Mouse (Mus musculus) intestine, embryonic 14.5 days (tissue): ENCODE data around the gene Zfp579. TPM values are rescaled to one million over a fixed set of nuclear protein-coding genes. Genes with fewer than 3 reads are reported as not detected.

Experiments
- ATAC-seq: fragments of 200-750 bp; cut with Nextera tagmentation; replicated peaks from 2 replicates; pipeline ENCODE4 v1.8.0; 2017; ENCODE audit warnings: low read depth, moderate number of reproducible peaks, moderate TSS enrichment, moderate library complexity; ENCODE audit not compliant: low FRiP score, low TSS enrichment
- DNase-seq: peaks from one replicate; pipeline ENCODE4 v3.0.0-alpha.2; 2018; ENCODE audit warnings: low spot score
- H3K27ac ChIP-seq: fragments of 300-500 bp; sonication (generic); 2 replicates; pipeline ENCODE4 v1.5.1; 2014; ENCODE audit warnings: low read depth, mild to moderate bottlenecking, control low read depth
- H3K27me3 ChIP-seq: fragments of 300-500 bp; sonication (generic); replicated peaks from 2 replicates; pipeline ENCODE4 v1.6.1; 2014; ENCODE audit warnings: low read length, control low read depth; ENCODE audit not compliant: control insufficient read depth, insufficient read depth
- H3K36me3 ChIP-seq: fragments of 300-500 bp; sonication (generic); 2 replicates; pipeline ENCODE4 v1.6.1; 2014; ENCODE audit warnings: low read length, control low read depth; ENCODE audit not compliant: control insufficient read depth, insufficient read depth
- H3K4me1 ChIP-seq: fragments of 300-500 bp; sonication (generic); replicated peaks from 2 replicates; pipeline ENCODE4 v1.6.1; 2014; ENCODE audit warnings: low read length, control low read depth, mixed read lengths; ENCODE audit not compliant: control insufficient read depth, insufficient read depth
- H3K4me2 ChIP-seq: fragments of 300-500 bp; sonication (generic); 2 replicates; pipeline ENCODE4 v1.6.1; 2014; ENCODE audit warnings: low read length
- H3K4me3 ChIP-seq: fragments of 300-500 bp; sonication (generic); 2 replicates; pipeline ENCODE4 v1.5.1; 2014; ENCODE audit warnings: low read depth, low read length, control low read depth, mixed read lengths
- H3K9ac ChIP-seq: fragments of 300-500 bp; sonication (generic); 2 replicates; pipeline ENCODE4 v1.6.1; 2014; ENCODE audit warnings: mild to moderate bottlenecking, low read length
- H3K9me3 ChIP-seq: fragments of 300-500 bp; sonication (generic); 2 replicates; pipeline ENCODE4 v1.6.1; 2016; ENCODE audit warnings: low read length, control low read depth; ENCODE audit not compliant: control insufficient read depth
- WGBS: fragments of 180-500 bp; shearing (Covaris S2); extraction: QIAGEN DNeasy Blood & Tissue Kit; methylation state at CpG from one replicate; pipeline ENCODE4 v1.1.7; 2014; 5-methylcytosine and 5-hydroxymethylcytosine counted together
- polyA plus RNA-seq: library from polyadenylated mRNA; unstranded; fragments of >200 nt; fragmentation: Nextera tagmentation; extraction: Ambion mirVana; gene quantifications from 2 replicates; pipeline ENCODE4 v1.2.1, GENCODE M21; 2014

The Zfp579 gene
- polyA plus RNA-seq, 1 experiment from 2014 or later = 35.4 TPM

GRCm38 (mm10) chr7:4993347-4993998, 2.5 kb downstream of the Zfp579 start:
- no peak for ATAC-seq
- Histone ChIP-seq H3K27ac (no peak overlapping the region), H3K9ac (no peak overlapping the region), H3K4me1 (peaks cover 11% of the 10 kb centered on the region), H3K4me2 (no peak overlapping the region), H3K9me3 (peaks cover 11% of the 10 kb centered on the region; the same call in 1 of the 2 replicates), H3K27me3 (no peaks in the 10 kb centered on the region; the same call in 1 of the 2 replicates), H3K36me3 (peaks cover 20% of the 10 kb centered on the region), H3K4me3 (no peak overlapping the region)
- WGBS = 51% methylated on average over 55 of the region's 55 CpGs
- no peak for DNase-seq

DNA sequence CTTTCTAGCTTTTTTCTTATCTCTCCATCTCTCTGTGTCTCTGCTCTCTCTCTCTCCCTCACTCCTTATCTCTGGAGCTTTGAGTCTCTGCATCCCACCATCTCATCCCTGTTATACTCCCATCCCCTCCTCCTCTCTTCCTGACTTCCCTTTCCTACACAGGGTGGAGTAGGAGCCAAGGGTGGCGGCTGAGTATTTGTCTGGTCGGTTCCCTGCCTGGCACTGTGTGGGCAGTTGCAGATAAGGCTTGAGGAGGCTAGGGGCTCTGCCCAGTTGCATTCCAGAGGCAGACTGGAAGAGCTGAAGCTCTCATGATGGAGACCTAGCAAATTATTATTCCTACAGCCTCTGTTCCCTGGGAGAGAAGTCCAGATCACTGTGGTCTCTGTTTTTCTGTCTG, 7.7 kb downstream of the Zfp579 start:
- Histone ChIP-seq H3K9ac (no peak overlapping the region), H3K4me3 (no peak overlapping the region), H3K4me2 (no peak overlapping the region), H3K36me3 (peaks cover 11% of the 10 kb centered on the region), H3K27me3 (no peaks in the 10 kb centered on the region), H3K27ac (no peak overlapping the region), H3K4me1 (no peaks in the 10 kb centered on the region), H3K9me3 (no peaks in the 10 kb centered on the region)
- DNase-seq (no peak), ATAC-seq (no peak)
- WGBS = 47% methylated on average over 2 of the region's 2 CpGs

- WGBS = 88% methylated on average over 7 of the region's 7 CpGs
- ATAC-seq = no peak
Measured at GRCm38 (mm10) chr7:4976832-4977231, 19.1 kb downstream of the Zfp579 start.

DNA sequence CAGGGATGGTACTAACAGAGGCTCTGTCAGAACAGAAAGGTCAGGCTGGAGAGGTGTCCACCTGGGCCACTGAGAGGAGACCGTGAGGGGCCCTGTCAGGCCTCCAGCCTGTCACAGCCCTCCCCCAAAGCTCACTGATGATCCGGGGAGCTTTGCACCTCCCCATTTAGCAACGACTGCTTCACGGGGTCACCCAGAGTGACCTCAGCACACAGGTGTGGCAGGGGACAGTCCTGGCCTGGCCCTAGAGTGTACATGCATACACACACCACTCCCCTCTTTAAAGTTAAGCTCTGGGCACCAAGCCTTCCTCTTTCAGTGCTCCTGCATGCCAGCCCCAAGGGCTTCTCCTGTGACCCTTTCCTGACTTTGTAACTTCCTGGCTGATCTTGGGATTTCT, 20.5 kb downstream of the Zfp579 start:
- WGBS = 46% methylated on average over 4 of the region's 4 CpGs
- Histone ChIP-seq H3K4me1 (no peaks in the 10 kb centered on the region), H3K4me3 (no peak overlapping the region), H3K27me3 (no peaks in the 10 kb centered on the region), H3K27ac (no peak overlapping the region), H3K9ac (no peak overlapping the region), H3K4me2 (no peak overlapping the region), H3K9me3 (0 out of 2 replicates have a peak, but pooled peaks cover 3% of the 10 kb centered on the region), H3K36me3 (no peaks in the 10 kb centered on the region)
- ATAC-seq (no peak), DNase-seq (no peak)

More at GRCm38 (mm10) chr7:4976832-4977231, 19.1 kb downstream of the Zfp579 start:
- no peaks in the 10 kb centered on the region for H3K36me3 ChIP-seq
- no peak overlapping the region for H3K4me3 ChIP-seq
- no peak overlapping the region for H3K4me2 ChIP-seq
- H3K4me1 ChIP-seq = no peaks in the 10 kb centered on the region
- H3K9me3 ChIP-seq = 0 out of 2 replicates have a peak, but pooled peaks cover 3% of the 10 kb centered on the region
- H3K9ac ChIP-seq = no peak overlapping the region
- no peak for DNase-seq
- no peak overlapping the region for H3K27ac ChIP-seq
- H3K27me3 ChIP-seq = no peaks in the 10 kb centered on the region

GRCm38 (mm10) chr7:4972321-4973047, 23.5 kb downstream of the Zfp579 start:
- ATAC-seq = no peak
- Histone ChIP-seq H3K27ac (no peak overlapping the region), H3K27me3 (0 out of 2 replicates have a peak, but pooled peaks cover 4% of the 10 kb centered on the region)

GRCm38 (mm10) chr7:4971710-4972109, 24.2 kb downstream of the Zfp579 start:
- 0 out of 2 replicates have a peak, but pooled peaks cover 3% of the 10 kb centered on the region for H3K9me3 ChIP-seq
- WGBS = 20% methylated on average over 7 of the region's 7 CpGs
- DNase-seq = no peak

More at GRCm38 (mm10) chr7:4972321-4973047, 23.5 kb downstream of the Zfp579 start:
- no peak overlapping the region for H3K4me3 ChIP-seq
- H3K4me2 ChIP-seq = no peak overlapping the region
- H3K36me3 ChIP-seq = no peaks in the 10 kb centered on the region
- no peaks in the 10 kb centered on the region for H3K4me1 ChIP-seq
- 64% methylated on average over 18 of the region's 18 CpGs for WGBS
- no peak for DNase-seq
- no peak overlapping the region for H3K9ac ChIP-seq
- 0 out of 2 replicates have a peak, but pooled peaks cover 3% of the 10 kb centered on the region for H3K9me3 ChIP-seq

DNA sequence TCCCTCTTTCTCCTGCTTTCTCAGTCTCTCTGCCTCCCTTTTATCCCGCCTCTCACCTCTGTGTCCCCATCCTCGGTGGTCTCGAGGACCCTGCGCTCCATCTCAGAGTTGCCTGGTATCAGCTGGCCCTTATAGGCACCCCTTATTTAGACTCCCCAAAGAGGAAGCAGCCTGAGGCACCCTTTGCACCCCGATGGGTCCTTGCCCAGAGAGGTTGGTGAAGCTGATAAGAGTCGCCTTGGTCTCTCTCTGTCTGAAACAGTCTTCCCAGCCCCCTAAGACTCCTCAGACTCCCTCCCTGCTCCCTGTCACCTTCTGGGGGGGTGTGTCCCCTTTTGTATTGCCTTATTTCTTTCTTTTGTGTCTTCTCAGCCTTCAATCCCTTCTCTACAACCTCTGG, 24.9 kb downstream of the Zfp579 start, which contains the start of gene Sbk3:
TSS of gene Sbk3 (minus strand) at position 101 of the 400 bp plus-strand sequence.
- H3K9ac ChIP-seq = no peak within 1 kb of the TSS
- no peaks in the 10 kb centered on the region for H3K9me3 ChIP-seq
- no peak within 1 kb of the TSS for H3K27ac ChIP-seq
- H3K4me3 ChIP-seq = no peak within 1 kb of the TSS
- no peak within 1 kb of the TSS for H3K4me2 ChIP-seq
- WGBS = 42% methylated on average over 6 of the region's 6 CpGs
- no peaks in the 10 kb centered on the region for H3K4me1 ChIP-seq
- H3K27me3 ChIP-seq = 0 out of 2 replicates have a peak, but pooled peaks cover 4% of the 10 kb centered on the region
- ATAC-seq (no peak), DNase-seq (no peak)
- no peaks in the 10 kb centered on the region for H3K36me3 ChIP-seq

More at GRCm38 (mm10) chr7:4971710-4972109, 24.2 kb downstream of the Zfp579 start:
- no peak for ATAC-seq
- no peaks in the 10 kb centered on the region for H3K4me1 ChIP-seq
- H3K27me3 ChIP-seq = 0 out of 2 replicates have a peak, but pooled peaks cover 4% of the 10 kb centered on the region
- H3K4me3 ChIP-seq = no peak overlapping the region
- no peak overlapping the region for H3K4me2 ChIP-seq
- H3K36me3 ChIP-seq = no peaks in the 10 kb centered on the region
- no peak overlapping the region for H3K27ac ChIP-seq
- no peak overlapping the region for H3K9ac ChIP-seq

- Histone ChIP-seq H3K27ac (no peak overlapping the region), H3K4me1 (no peaks in the 10 kb centered on the region), H3K4me3 (no peak overlapping the region), H3K27me3 (0 out of 2 replicates have a peak, but pooled peaks cover 4% of the 10 kb centered on the region), H3K9ac (no peak overlapping the region), H3K9me3 (no peaks in the 10 kb centered on the region), H3K4me2 (no peak overlapping the region), H3K36me3 (no peaks in the 10 kb centered on the region)
- 84% methylated on average over 5 of the region's 5 CpGs for WGBS
- DNase-seq (no peak), ATAC-seq (no peak)
Measured at GRCm38 (mm10) chr7:4964988-4965387, 31.0 kb downstream of the Zfp579 start.
